Mouse (Mus musculus): ENCODE data around the gene Zswim3.

Gene Zswim3

DNA sequence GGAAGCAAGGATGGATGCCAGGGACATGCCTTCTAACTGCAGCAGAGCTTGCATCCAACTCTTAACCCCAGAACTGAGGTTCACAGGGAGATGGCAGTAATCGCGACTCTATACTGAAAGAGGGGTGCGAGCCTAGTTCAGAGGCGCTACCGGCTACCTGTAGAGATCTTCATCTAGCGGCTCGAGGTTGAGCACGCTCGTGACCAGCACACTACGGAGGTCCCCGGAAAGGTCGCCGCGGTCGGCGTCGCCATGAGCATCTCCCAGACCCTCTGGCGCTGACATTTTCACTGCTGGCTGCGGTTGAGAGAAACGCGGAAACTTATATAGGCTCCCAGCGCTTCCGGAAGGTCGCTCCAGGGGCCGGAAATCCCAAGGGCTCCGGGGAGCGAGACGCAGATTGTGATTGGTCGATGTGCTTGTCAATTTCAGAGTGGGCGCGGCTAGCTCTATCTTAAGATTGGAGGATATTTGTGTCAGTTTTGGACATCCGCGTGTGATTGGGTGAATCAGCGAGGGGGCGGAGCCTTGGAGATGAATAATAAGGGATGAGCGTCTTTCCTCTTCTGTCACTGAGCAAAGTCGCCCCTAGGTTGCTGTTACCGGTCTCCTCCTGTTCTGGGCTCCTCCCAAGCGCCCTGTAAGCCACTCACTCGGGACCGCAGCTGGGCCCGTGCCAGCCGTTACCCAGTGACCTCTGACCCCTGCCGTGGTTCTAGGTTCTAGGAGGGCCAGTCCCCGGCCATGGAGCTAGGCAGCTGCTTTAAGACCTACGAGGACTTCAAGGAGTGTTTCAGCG, at the start of gene Zswim3, which contains the start of gene Acot8:
TSS of gene Zswim3 (plus strand) at position 566 of the 799 bp plus-strand sequence.
TSS of gene Acot8 (minus strand) at position 350 of the 799 bp plus-strand sequence.
- peak; percentile 98 to 99 for DNase-seq

DNA sequence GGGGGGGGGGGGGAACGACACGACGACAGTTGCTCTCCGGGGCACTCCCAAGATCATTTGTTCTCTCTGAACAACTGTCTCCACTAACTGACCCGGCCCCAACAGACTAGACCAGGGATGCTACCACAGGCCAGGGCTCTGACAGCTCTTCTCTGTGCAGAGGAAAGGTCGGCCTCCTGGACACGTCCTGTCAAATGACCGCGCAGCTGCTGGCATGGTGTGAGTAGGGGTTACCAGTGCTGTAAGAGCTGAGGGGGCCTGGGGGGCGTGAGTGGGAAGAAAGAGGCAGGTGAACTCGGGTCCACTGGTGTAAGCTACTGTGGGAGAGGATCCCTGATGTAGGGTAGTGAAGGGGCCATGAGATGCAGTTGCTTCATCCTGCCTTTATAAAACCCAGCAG, 47.1 kb upstream of the Zswim3 start:
- DNase-seq: no peak

DNA sequence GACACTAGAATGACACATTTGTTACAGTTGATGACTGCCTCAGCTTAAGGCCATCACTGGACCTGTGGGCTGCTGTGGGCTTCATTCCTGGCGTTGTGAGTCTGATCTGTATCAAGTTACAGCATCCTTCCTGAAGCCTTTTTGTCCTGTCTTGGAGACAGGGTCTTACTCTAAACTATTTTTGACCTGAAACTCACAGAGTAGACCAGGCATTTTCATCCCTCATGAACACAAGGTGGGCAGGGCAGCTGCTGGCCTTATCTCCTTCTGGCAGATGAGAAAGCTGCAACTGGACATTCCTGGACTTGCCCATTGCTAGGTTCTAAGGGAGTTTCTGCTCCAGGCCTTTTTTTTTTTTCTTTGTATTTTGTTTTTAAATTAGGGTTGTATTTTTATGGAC, 46.2 kb upstream of the Zswim3 start:
- no peak for DNase-seq

DNA sequence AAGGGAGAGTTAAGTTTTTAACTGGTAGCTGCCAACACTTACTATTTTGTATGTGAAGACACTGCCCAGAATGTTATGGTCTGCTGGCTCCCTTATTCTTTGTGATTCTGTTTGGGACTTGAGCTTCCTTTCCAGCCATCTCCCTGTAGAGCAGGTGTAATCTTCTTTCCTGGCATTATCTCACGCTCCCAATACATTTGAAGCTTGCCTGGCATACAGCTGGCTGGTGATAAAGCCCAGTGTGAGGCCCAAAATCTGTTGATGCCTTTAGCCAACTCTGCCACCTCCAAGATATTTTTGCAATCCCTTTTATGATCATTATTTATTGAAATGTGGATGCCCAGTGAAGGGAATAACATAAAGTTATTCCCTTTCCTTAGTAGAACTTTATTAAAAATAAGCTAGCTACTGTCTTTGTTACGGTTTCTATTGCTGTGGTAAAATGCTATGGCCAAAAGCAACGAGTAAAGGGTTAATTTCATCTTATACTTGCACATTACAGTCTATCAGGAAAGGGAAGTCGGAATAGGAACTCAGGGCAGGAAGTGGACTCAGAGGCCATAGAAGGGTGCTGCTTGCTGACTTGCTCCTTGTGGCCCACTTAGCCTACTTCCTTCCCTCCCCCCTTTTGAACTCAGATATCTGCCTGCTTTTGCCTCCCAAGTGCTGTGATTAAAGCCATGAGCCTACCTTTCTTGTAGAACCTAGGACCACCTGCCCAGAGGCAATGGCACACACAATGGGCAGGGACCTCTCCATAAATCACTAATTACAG, 44.7 kb upstream of the Zswim3 start:
- DNase-seq: no peak

DNA sequence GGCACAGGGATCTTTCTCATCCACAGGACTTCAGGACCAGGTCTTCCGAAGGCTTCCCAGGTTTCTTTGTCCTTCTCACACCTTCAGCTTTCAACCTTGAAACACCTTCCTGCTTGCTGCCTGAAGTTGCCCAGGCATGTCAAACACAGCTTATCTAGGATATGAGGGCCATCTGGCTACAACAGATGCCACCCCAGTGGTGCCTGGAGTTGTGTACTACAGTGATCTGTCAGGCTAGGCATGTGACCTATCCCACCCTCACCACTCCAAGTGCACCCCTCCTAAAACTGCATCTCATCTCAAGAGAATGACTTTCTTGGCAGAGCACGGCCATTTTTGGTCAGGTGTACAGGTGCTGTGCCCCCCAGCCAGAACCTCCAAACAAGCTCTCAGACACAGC, 43.4 kb upstream of the Zswim3 start:
- DNase-seq: no peak

DNA sequence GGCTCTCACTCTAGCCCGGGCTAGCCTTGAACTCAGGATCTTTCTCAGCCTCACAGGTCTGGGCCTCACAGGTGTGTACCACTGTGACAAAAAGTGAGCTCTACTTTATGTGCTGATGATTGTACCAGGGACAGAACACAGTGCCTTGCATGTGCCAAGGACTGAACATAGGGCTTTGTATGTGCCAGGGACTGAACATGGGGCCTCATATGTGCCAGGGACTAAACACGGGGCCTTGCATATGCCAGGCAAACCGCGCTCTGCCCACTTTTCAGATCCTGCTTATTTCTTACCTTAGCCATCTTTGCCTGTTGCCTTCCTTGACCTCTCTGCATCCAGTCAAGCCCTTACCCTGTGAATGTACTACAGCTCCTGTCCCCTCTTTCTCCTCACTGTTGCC, 42.9 kb upstream of the Zswim3 start:
- no peak for DNase-seq

DNA sequence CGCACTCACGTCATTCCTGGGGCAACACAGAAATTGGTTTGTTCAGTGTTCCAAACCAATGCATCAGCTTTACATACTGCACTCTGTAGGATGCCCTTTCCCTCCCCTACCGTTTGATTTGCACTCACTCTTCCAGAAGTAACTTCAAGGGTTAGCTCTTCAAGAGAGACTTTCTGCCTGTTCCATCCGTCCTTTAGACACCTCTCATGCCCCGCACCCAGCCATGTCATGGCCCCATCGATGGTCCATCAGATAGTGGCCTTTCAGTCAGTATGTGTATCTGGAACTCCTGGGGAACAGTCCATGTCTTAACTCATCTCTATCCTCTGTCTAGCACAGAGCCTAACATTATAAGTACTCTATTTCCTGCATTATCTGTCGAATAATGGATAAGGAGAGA, 42.3 kb upstream of the Zswim3 start:
- no peak for DNase-seq

DNA sequence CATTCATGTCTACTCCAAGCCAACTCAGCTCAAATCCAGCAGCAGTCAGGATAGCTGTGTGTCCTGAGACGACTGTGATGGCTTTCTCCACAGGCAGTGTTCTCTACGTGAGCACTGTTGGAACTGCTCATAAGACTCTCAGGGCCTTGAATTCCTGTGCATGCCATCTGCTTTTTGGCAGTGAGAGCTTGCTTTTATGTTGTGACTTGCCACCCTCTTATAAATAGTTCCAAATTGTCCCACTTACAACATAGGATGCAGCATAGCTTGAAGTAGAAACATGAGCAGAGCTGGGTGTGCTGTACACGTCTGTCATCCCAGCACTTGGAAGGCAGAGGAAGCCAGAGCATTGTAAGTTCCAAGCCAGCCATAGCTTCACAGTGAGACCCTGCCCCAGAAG, 39.1 kb upstream of the Zswim3 start:
- no peak for DNase-seq

DNA sequence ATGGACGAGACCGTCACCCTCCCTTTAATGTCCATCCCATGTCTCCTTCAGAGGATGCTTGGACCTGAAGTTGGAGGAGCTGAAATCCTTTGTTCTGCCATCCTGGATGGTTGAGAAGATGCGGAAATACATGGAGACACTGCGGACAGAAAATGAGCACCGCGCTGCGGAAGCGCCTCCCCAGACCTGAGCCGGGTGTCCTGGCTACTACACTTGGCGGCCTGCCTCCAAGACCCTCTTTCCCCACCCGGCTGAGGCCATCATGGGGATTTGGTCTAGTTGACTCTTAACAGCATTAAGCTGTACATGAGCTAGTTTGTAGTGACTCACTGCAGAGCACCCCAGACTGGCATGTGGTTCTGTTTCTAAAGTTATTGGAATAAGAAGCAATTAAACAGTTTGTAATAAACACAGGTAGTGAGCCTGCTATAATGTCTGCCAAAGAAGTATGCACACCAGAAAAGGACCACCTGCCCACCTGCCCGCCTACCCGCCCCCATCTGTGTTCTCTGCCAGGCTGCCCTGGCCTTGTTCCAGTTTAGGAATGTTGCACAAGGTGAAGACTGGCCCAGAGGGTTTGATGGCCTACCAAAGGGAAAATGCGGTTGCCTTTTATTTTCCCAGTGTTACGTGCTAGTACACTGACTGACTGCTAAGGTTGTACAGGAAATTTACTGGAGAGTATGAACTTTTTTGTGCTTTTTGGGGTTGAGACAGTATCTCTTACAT, 36.9 kb upstream of the Zswim3 start:
- no peak for DNase-seq

DNA sequence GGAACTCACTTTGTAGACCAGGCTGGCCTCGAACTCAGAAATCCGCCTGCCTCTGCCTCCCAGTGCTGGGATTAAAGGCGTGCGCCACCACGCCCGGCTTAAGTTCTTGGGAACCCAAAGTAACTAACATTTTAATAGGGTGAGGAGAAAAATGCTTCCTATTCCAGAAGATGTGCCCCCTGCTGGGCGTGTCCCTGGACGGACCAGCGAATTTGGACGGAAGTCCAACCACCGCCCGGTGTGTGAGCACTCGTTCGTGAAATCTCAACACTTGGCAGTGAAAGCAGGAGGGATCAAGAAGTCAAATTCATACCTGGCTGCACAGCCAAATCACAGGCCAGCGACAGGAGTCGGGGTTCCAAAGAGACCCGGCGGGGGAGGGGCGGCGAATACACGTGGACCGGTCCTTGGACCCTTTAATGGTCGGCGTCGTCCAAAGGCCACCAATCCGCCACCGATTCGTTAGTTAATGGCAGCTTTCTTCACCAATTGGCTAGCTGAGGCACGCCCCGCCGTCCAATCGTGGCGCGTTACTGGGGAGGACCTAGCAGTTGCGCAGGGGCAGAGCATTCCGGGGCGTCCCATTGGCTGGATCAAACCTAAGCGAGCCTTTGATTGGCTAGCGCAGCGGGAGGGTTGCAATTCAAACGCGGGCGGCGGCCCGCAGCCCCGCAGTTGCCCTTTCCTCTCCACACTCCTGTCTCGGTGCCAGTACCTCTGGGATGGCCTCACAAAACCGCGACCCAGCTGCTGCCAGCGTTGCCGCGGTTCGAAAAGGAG, 35.5 kb upstream of the Zswim3 start, which contains the start of gene Ube2c:
TSS of gene Ube2c (plus strand) at position 641 of the 780 bp plus-strand sequence.
- DNase-seq: peak; percentile 99

DNA sequence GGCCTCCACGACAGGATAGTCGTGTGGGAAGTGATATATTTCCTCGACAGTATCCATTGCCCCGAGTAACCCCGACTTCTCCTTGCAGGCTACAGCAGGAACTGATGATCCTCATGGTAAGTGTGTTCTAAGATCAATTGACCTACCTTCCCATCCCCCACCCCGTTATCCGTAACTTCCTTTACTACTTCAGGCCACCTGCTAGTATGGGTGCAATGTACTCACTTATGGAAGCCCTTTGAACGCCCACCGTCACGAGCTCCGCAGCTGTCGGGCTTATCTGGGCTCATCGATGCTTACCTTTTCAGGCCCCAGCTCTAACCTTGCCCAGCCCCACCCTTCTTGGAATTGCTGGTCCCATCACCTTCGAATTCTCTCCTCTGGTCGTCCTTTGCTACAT, 34.6 kb upstream of the Zswim3 start:
- DNase-seq: no peak

DNA sequence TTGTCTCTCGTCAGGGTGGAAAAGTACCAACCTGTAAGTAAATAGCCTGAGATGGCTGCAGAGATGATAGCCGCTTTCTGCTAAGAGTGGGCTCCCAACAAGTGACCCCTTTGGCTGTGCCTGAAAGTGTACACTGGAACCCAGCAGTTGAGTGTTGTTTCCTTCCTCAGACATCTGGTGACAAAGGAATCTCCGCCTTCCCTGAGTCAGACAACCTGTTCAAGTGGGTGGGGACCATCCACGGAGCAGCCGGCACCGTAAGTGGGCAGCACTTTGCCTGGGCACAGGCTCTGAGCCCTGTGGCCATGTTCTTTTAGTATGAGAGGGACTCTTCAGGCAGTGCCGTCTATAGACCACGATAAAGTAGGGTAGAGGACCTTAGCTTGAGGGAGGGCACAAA, 33.8 kb upstream of the Zswim3 start:
- no peak for DNase-seq

DNA sequence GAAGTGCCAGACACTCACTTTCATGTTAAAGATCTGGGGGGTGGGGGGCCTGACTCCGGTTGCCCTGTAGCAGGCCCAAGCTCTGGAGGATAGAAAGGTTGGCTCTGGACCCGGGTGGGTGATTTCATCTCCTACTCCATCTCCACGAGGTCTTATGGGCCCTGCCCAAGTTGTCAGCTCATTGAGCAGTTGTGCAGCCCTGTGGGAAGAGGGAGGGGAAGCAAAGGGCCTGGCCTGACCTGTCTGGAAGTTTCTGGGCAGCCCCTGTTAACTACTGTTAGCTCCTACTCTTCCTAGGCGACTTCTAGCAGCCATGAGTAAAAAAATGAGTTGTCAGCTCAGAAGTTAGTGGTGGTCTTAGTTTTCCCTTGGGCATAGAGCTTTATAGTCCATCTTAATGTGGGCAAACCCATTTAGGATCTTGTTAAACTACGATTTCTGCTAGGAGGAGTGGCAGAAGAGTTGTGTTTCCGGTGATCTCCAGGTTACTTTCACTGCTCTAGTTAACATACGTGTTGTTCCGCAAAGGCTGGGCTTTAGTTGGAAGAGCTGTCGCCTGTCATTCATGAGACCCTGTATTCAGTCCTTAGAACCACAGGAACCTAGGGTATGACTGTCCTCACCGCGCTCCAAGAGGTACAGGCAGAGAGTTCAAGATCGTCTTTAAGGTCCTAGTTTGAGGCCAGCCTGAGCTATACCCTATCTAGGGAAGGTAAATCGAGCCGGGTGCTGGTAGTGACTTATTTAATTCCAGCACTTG, 31.5 kb upstream of the Zswim3 start:
- DNase-seq: no peak

DNA sequence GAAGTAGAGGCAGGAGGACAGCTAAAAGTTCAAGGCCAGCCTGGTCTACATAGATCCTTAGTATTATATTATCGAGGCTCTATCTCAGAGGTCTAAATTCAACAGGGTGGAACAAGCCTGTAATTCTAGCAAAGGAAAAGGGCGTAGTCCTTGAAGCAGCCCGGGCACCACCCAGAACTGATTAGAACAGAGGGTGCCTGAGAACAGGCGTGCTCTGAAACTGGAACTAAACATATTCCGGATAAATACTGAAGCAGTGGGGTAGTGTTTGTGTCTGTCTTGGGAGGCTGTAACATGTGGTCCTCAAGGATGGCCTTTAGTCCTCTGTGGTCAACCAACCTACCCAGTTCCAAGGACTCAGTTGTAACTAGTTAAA, 30.9 kb upstream of the Zswim3 start:
- DNase-seq: peak in 1 of 2 experiments; percentile 48

DNA sequence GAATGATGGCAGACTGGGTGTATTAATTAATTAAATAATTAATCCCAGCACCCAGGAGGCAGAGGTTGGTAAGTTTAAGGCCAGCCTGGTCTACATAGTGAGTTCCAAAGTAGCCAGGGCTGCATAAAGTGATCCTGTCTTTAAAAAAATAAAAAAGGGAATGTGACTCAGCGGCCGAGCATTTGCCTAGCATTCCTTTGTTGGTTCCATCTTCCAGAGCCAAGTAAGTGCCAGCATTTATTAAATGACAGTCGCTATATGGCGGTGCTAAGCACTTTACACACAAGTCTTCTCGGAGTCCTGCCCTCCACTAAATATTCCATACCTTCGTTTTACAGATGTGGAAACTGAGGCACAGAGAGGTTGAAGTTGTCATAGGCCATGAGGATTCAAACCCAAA, 28.8 kb upstream of the Zswim3 start:
- no peak for DNase-seq

DNA sequence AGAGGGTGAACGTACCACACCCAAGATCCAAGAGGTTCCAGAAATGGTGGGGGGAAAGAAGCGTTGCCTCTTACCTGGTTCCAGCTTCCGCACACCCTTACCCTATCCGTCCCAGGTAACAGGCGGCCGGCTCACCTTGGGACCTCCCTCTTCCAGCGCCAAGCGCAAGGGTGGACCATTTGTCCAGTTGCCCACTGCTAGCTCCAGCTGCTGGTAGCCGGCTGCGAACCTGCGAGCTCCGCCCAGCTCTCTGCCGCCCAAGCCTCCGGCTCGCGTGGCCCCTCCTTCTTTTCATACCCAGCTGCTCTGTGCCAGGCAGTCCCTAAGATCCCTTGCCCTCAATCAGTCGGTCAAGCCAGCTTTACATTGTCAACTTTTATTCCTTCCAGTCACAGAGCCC, 28.1 kb upstream of the Zswim3 start:
- DNase-seq: no peak

DNA sequence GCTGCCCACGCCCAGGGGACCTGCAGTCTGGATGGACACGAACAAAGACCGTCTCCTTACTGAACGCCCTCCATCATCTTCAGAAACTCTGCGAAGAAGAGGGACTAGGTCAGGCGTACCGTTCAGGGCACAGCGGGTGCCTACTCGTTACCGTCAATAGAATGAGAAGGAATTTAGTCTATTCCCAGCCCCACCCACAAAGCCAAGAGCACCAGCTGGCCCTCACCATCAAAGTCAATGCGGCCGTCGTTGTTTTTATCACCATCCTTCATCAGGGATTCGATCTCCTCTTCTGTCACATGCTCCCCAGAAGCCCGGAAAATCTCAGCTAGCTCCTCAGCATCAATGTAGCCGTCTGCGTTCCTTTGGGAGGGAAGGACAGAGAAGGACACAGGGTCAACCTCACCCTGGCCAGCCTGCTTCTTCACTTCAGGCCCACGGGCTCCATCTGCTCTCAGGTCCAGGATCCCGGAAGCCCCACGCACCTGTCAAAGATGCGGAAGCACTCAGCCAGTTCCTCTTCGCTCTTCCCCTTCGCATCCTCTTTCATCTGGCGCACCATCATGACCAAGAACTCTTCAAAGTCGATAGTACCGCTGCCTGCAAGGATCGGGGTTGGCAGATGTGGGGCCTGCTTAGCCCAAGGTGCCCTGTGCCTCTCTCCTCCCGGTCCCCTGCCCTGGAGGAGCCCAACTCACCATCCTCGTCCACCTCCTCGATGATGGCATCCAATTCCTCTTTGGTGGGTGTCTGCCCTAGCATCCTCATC, 27.5 kb upstream of the Zswim3 start:
- DNase-seq: no peak

DNA sequence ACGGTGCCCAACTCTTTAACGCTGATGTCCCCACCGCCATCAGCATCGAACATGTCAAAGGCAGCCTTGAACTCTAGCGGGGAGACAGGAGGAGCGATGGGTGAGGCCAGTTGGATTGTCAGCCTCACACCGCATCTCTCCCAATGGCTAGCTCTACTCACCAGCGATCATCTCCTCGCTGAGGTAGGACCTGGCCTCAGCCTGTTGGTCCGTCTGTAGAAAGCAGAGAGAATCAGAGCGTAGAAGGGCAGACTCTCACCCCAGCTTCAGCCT, 26.9 kb upstream of the Zswim3 start:
- no peak for DNase-seq

DNA sequence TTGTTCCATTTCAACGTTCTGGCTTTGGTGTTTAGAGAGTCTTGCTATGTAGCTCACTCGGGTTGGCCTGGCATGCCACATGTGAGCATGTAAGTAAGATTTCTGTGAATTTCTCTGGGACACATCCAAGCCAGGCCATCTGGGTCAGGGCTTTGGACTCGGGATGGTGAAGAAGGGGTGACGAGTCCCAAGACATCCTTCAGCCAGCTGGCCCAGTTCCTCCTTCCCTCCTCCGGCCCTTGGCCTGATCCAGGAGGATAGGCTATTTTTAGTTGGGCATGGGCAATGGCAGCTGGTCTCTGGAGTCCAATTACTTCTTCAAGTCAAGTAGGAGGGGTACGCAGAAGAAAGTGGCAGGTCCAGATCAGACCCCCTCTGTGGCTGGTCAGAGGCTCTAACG, 26.1 kb upstream of the Zswim3 start:
- DNase-seq: no peak

DNA sequence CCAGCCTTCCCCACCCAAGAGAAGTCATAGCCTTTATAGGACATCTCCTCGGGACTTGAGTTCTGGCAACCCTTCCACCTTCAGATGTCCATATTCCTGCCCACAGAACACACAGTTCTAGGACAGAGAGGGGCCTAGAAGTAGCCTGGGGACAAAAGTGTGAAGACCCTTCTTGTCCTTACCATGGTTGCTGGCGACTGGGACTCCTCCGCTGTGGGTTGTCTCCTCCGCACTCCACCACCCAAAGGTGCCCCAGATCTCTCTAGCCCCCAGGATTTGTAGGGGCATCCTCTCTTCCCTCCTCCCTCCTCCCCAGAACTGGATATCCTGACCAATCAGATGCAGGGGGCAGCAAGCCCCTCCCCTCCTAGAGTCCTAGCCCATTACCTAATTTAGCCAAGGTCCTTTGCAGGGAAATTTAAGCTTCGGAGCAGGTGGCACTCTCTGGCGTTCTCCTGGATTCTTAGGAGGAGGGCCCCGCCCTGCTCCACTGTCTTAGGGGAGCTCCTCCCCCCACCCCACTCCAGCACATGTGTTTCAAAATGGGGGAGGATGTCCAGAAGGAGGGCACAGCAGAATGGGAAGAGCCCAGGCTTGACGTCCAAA, 25.3 kb upstream of the Zswim3 start, which contains the start of gene Tnnc2:
TSS of gene Tnnc2 (minus strand) at position 487 of the 606 bp plus-strand sequence.
- no peak for DNase-seq

DNA sequence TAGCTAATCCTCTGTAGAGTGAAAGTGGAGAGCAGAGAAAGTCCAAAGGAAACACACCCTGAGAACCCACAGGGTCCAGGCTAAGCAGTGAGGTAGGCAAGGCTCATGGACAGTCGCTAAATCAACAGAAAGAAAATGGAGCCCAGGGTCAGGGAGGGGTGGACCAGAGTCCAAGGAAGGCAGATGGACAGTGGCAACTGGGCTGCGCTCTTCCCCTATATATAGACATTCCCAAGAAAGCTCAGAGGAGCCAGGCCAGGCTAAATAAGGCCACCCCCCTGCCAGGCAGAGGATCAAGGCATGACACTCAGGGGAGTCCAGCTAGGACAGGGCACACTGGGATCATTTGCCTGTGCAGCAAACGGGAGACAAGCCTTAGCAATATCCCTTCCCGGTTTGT, 23.0 kb upstream of the Zswim3 start:
- DNase-seq: no peak

Measured in lung, adult 18-20 months (tissue).